Mouse (Mus musculus): Measurements from ENCODE around the gene Myo5c. TPM values are rescaled to one million over a fixed set of nuclear protein-coding genes. Genes with fewer than 3 reads are reported as not detected.

Myo5c gene
- polyA plus RNA-seq, 1 experiment from 2014 or later, result 0.50 TPM

- Histone ChIP-seq H3K9me3 (no peaks in the 10 kb centered on the region), H3K4me2 (replicated peaks) (peak overlapping the region; percentile 66), H3K9ac (replicated peaks) (peak overlapping the region; percentile 83), H3K27me3 (no peaks in the 10 kb centered on the region), H3K27ac (peak overlapping the region; percentile 86), H3K4me3 (replicated peaks) (peak overlapping the region; percentile 77), H3K36me3 (peaks cover 7% of the 10 kb centered on the region; the same call in 1 of the 2 replicates), H3K4me1 (replicated peaks) (peaks cover 29% of the 10 kb centered on the region)
- under 1% methylated on average over 49 of the region's 52 CpGs for WGBS
- peak; percentile 88 for ATAC-seq
Observed at GRCm38 (mm10) chr9:75313832-75314516, 82.2 kb downstream of the Myo5c start.

- peak overlapping the region; percentile 77 for H3K4me3 ChIP-seq (replicated peaks)
- ATAC-seq, result peak; percentile 31
- WGBS, result 1% methylated on average over 22 of the region's 22 CpGs
Observed at GRCm38 (mm10) chr9:75314517-75315105, 82.8 kb downstream of the Myo5c start.

GRCm38 (mm10) chr9:75315238-75315637 is 83.4 kb downstream of the Myo5c start:
- H3K27ac ChIP-seq, result no peak overlapping the region
- peak overlapping the region; percentile 77 for H3K4me3 ChIP-seq (replicated peaks)
- H3K9me3 ChIP-seq, result no peaks in the 10 kb centered on the region
- H3K36me3 ChIP-seq, result peaks cover 7% of the 10 kb centered on the region; the same call in 1 of the 2 replicates
- H3K4me1 ChIP-seq (replicated peaks), result peaks cover 32% of the 10 kb centered on the region
- no peak for ATAC-seq
- H3K4me2 ChIP-seq (replicated peaks), result peak overlapping the region; percentile 66
- H3K27me3 ChIP-seq, result no peaks in the 10 kb centered on the region
- 79% methylated on average over 3 of the region's 3 CpGs for WGBS
- H3K9ac ChIP-seq (replicated peaks), result peak overlapping the region; percentile 83

More at GRCm38 (mm10) chr9:75314517-75315105, 82.8 kb downstream of the Myo5c start:
- peaks cover 32% of the 10 kb centered on the region for H3K4me1 ChIP-seq (replicated peaks)
- no peaks in the 10 kb centered on the region for H3K27me3 ChIP-seq
- H3K36me3 ChIP-seq, result peaks cover 7% of the 10 kb centered on the region; the same call in 1 of the 2 replicates
- H3K27ac ChIP-seq, result peak overlapping the region; percentile 86
- H3K9ac ChIP-seq (replicated peaks), result peak overlapping the region; percentile 83
- peak overlapping the region; percentile 66 for H3K4me2 ChIP-seq (replicated peaks)
- no peaks in the 10 kb centered on the region for H3K9me3 ChIP-seq

GRCm38 (mm10) chr9:75316771-75317170 is 85.0 kb downstream of the Myo5c start:
- peaks cover 32% of the 10 kb centered on the region for H3K4me1 ChIP-seq (replicated peaks)
- no peak overlapping the region for H3K27ac ChIP-seq
- no peak for ATAC-seq
- no peaks in the 10 kb centered on the region for H3K9me3 ChIP-seq
- H3K9ac ChIP-seq (replicated peaks), result no peak overlapping the region
- no peak overlapping the region for H3K4me2 ChIP-seq (replicated peaks)
- no peaks in the 10 kb centered on the region for H3K27me3 ChIP-seq
- WGBS, result 95% methylated on average over 6 of the region's 6 CpGs
- no peak overlapping the region for H3K4me3 ChIP-seq (replicated peaks)
- peaks cover 7% of the 10 kb centered on the region; the same call in 1 of the 2 replicates for H3K36me3 ChIP-seq

- peaks cover 7% of the 10 kb centered on the region; the same call in 1 of the 2 replicates for H3K36me3 ChIP-seq
- no peak overlapping the region for H3K4me2 ChIP-seq (replicated peaks)
- WGBS, result 95% methylated on average over 2 of the region's 2 CpGs
Observed at GRCm38 (mm10) chr9:75318196-75318595, 86.4 kb downstream of the Myo5c start.

GRCm38 (mm10) chr9:75319365-75319764 is 87.5 kb downstream of the Myo5c start:
- 0 out of 2 replicates have a peak overlapping the region, but pooled peaks have one; percentile 37 for H3K27ac ChIP-seq
- H3K36me3 ChIP-seq, result peaks cover 7% of the 10 kb centered on the region; the same call in 1 of the 2 replicates
- no peak for ATAC-seq
- no peak overlapping the region for H3K4me2 ChIP-seq (replicated peaks)
- WGBS, result 86% methylated on average over 3 of the region's 3 CpGs
- H3K4me3 ChIP-seq (replicated peaks), result no peak overlapping the region
- H3K9ac ChIP-seq (replicated peaks), result no peak overlapping the region
- H3K9me3 ChIP-seq, result no peaks in the 10 kb centered on the region
- no peaks in the 10 kb centered on the region for H3K27me3 ChIP-seq
- H3K4me1 ChIP-seq (replicated peaks), result peaks cover 26% of the 10 kb centered on the region

More at GRCm38 (mm10) chr9:75318196-75318595, 86.4 kb downstream of the Myo5c start:
- no peak overlapping the region for H3K9ac ChIP-seq (replicated peaks)
- no peaks in the 10 kb centered on the region for H3K9me3 ChIP-seq
- ATAC-seq, result no peak
- no peak overlapping the region for H3K27ac ChIP-seq
- H3K4me3 ChIP-seq (replicated peaks), result no peak overlapping the region
- peaks cover 32% of the 10 kb centered on the region for H3K4me1 ChIP-seq (replicated peaks)
- H3K27me3 ChIP-seq, result no peaks in the 10 kb centered on the region

- H3K27ac ChIP-seq, result no peak overlapping the region
- no peaks in the 10 kb centered on the region for H3K27me3 ChIP-seq
- no peak overlapping the region for H3K4me3 ChIP-seq (replicated peaks)
- H3K4me2 ChIP-seq (replicated peaks), result no peak overlapping the region
- WGBS, result 90% methylated on average over 13 of the region's 13 CpGs
- peaks cover 18% of the 10 kb centered on the region; the same call in 1 of the 2 replicates for H3K36me3 ChIP-seq
- ATAC-seq, result no peak
- no peaks in the 10 kb centered on the region for H3K9me3 ChIP-seq
- H3K9ac ChIP-seq (replicated peaks), result no peak overlapping the region
- peaks cover 8% of the 10 kb centered on the region; the same call in 1 of the 2 replicates for H3K4me1 ChIP-seq (replicated peaks)
Observed at GRCm38 (mm10) chr9:75322099-75322885, 90.5 kb downstream of the Myo5c start.

GRCm38 (mm10) chr9:75328047-75328446 is 96.2 kb downstream of the Myo5c start:
- H3K27ac ChIP-seq, result no peak overlapping the region
- peaks cover 47% of the 10 kb centered on the region for H3K36me3 ChIP-seq
- H3K4me2 ChIP-seq (replicated peaks), result no peak overlapping the region
- no peak for ATAC-seq
- WGBS, result 97% methylated on average over 3 of the region's 3 CpGs
- H3K4me1 ChIP-seq (replicated peaks), result no peaks in the 10 kb centered on the region
- no peak overlapping the region for H3K9ac ChIP-seq (replicated peaks)
- no peaks in the 10 kb centered on the region for H3K9me3 ChIP-seq
- no peak overlapping the region for H3K4me3 ChIP-seq (replicated peaks)
- no peaks in the 10 kb centered on the region for H3K27me3 ChIP-seq

GRCm38 (mm10) chr9:75330821-75331220 is 99.0 kb downstream of the Myo5c start:
- peaks cover 62% of the 10 kb centered on the region for H3K36me3 ChIP-seq
- no peak overlapping the region for H3K9ac ChIP-seq (replicated peaks)
- H3K4me1 ChIP-seq (replicated peaks), result no peaks in the 10 kb centered on the region
- 86% methylated on average over 8 of the region's 8 CpGs for whole genome bisulfite sequencing
- ATAC-seq, result no peak
- no peak overlapping the region for H3K4me3 ChIP-seq (replicated peaks)
- no peak overlapping the region for H3K27ac ChIP-seq
- no peaks in the 10 kb centered on the region for H3K9me3 ChIP-seq
- no peaks in the 10 kb centered on the region for H3K27me3 ChIP-seq
- H3K4me2 ChIP-seq (replicated peaks), result no peak overlapping the region

- Histone ChIP-seq H3K4me1 (replicated peaks) (no peaks in the 10 kb centered on the region), H3K27ac (no peak overlapping the region), H3K9ac (replicated peaks) (no peak overlapping the region), H3K36me3 (peaks cover 79% of the 10 kb centered on the region), H3K9me3 (no peaks in the 10 kb centered on the region), H3K4me3 (replicated peaks) (no peak overlapping the region), H3K4me2 (replicated peaks) (no peak overlapping the region), H3K27me3 (no peaks in the 10 kb centered on the region)
- ATAC-seq, result no peak
- WGBS, result 81% methylated on average over 4 of the region's 4 CpGs
Observed at GRCm38 (mm10) chr9:75334440-75334839, 102.6 kb downstream of the Myo5c start.

GRCm38 (mm10) chr9:75338016-75338415 is 106.2 kb downstream of the Myo5c start:
- WGBS, result 94% methylated on average over 6 of the region's 6 CpGs
- no peaks in the 10 kb centered on the region for H3K4me1 ChIP-seq (replicated peaks)
- no peak overlapping the region for H3K4me2 ChIP-seq (replicated peaks)
- H3K4me3 ChIP-seq (replicated peaks), result no peak overlapping the region
- H3K27me3 ChIP-seq, result no peaks in the 10 kb centered on the region
- no peak overlapping the region for H3K27ac ChIP-seq
- H3K36me3 ChIP-seq, result peaks cover 83% of the 10 kb centered on the region
- no peaks in the 10 kb centered on the region for H3K9me3 ChIP-seq
- no peak for ATAC-seq
- H3K9ac ChIP-seq (replicated peaks), result no peak overlapping the region

GRCm38 (mm10) chr9:75342433-75342832 is 110.6 kb downstream of the Myo5c start:
- H3K4me1 ChIP-seq (replicated peaks), result no peaks in the 10 kb centered on the region
- no peak for ATAC-seq
- no peak overlapping the region for H3K4me3 ChIP-seq (replicated peaks)
- 90% methylated on average over 4 of the region's 4 CpGs for WGBS
- H3K9me3 ChIP-seq, result no peaks in the 10 kb centered on the region
- no peak overlapping the region for H3K27ac ChIP-seq
- peaks cover 76% of the 10 kb centered on the region for H3K36me3 ChIP-seq
- H3K27me3 ChIP-seq, result no peaks in the 10 kb centered on the region
- no peak overlapping the region for H3K4me2 ChIP-seq (replicated peaks)
- no peak overlapping the region for H3K9ac ChIP-seq (replicated peaks)

Data from midbrain, embryonic 13.5 days (tissue).